Mouse (Mus musculus): ENCODE measurements at regions not wholly inside any gene's neighbourhood (a gene's known extent, or its start where the extent isn't known, plus 50 kb on each side); places are given as distances from the start of the nearest gene placed in this dataset.

- no peak for DNase-seq (ENCODE audit: low read depth, low spot score)
Measured at GRCm38 (mm10) chr5:141137716-141138115, 103.6 kb upstream of the Sdk1 start.

GRCm38 (mm10) chr5:141138771-141139360, 102.4 kb upstream of the Sdk1 start:
- DNase-seq (ENCODE audit: low read depth, low spot score): peak; percentile 9

DNA sequence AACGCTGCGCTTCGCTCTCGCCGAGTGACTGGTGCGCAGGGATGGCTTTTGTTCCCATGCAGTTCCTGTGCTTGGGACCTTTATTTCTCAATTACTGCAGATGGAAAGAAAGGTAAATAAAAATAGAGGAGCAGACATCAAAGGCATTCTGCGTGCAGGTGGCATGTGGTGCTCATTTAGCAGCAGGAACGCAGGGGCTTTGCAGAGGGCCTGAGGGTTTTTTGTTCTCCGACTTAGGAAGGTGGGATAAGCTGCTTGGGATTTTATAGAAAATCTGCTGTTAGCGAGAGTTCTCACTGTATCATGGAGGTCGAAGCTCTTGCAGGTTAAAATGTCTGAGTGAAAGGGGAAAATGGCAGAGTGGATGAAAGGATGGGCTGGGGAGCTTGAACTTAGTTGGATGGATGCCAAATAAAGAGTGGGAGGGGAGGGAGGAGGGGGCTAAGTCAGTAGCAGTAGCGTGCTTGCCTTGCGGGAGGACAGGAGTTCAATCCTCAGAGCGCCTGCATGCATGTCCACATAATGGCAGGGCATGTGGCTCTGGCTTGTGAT, 101.9 kb upstream of the Sdk1 start:
- DNase-seq (ENCODE audit: low read depth, low spot score): no peak

GRCm38 (mm10) chr5:141160391-141160790, 80.9 kb upstream of the Sdk1 start:
- no peak for DNase-seq (ENCODE audit: low read depth, low spot score)

- DNase-seq (ENCODE audit: low read depth, low spot score): no peak
Measured at GRCm38 (mm10) chr5:141160956-141161355, 80.3 kb upstream of the Sdk1 start.

DNA sequence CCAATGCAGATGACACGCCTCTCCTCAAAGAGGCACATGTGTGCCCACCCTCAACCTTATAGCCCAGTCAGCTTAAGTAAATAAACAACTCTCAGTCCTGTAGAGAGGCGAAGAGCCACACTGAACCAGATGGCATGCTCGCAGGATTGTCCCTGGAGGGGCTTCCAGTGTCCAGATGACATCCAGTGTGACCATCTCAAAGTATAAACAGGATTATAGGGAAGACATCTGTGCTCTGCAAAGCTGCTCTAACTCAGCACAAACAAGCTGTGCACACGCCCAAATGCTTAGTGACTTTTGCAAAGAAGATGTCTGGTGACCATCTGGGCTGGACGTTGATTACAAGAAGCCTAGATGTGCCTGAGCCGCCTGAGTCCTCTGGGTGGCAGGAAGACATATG, 58.8 kb upstream of the Sdk1 start:
- no peak for DNase-seq (ENCODE audit: low read depth, low spot score)

DNA sequence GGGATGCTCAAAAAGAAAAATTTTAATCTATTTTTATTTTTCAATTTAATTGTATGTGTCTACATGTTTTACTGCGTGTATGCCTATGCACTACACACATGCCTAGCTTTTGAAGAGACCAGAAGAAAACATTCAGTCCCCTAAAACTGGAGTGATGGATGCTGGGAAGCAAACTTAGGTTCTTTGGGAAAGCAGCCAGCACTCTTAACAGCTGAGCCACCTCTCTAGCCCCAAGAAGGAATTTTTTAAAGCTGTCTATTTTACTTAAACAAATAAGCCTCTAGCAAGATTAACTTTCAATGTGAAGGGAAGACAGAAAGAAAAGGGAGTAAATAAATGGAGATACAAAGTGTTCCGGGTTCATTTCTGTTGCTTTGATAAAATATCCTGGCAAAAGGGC, 52.3 kb upstream of the Sdk1 start:
- no peak for DNase-seq (ENCODE audit: low read depth, low spot score)
